Mouse (Mus musculus) C2C12 (cell line): Measurements from ENCODE around the gene Sec61a2. TPM values are rescaled to one million over a fixed set of nuclear protein-coding genes. Genes with fewer than 3 reads are reported as not detected.

Source experiments
- H3K27me3 ChIP-seq: one replicate; pipeline ENCODE4 v1.6.1; 2011; ENCODE audit not compliant: control insufficient read depth, insufficient read depth, insufficient read length
- H3K36me3 ChIP-seq: one replicate; pipeline ENCODE4 v1.6.1; 2011; ENCODE audit not compliant: control insufficient read depth, insufficient read depth
- H3K4me3 ChIP-seq: one replicate; pipeline ENCODE4 v1.5.1; 2011; ENCODE audit warnings: mild to moderate bottlenecking, control low read depth; ENCODE audit not compliant: poor library complexity, insufficient read depth, severe bottlenecking
- H3K79me2 ChIP-seq: one replicate; pipeline ENCODE4 v1.6.1; 2011; ENCODE audit not compliant: control insufficient read depth, insufficient read depth
- H3K79me3 ChIP-seq: one replicate; pipeline ENCODE4 v1.6.1; 2011; ENCODE audit warnings: low read depth, control low read depth
- H3ac ChIP-seq: one replicate; pipeline ENCODE3; 2011; ENCODE audit warnings: low read depth; ENCODE audit not compliant: control insufficient read depth, insufficient read length
- CEBPB ChIP-seq: IDR thresholded peaks from one replicate; pipeline ENCODE4 v1.6.1; 2011; ENCODE audit warnings: low read depth, mild to moderate bottlenecking, control low read depth, moderate library complexity
- CTCF ChIP-seq: IDR thresholded peaks from one replicate; pipeline ENCODE4 v1.5.1; 2011; ENCODE audit not compliant: control insufficient read depth, insufficient read depth, insufficient read length
- FOSL1 ChIP-seq: IDR thresholded peaks from one replicate; pipeline ENCODE4 v1.8.0; 2011; ENCODE audit warnings: mild to moderate bottlenecking, low read length; ENCODE audit not compliant: poor library complexity, insufficient read depth, severe bottlenecking
- MAX ChIP-seq: IDR thresholded peaks from one replicate; pipeline ENCODE4 v1.6.1; 2011; ENCODE audit warnings: mild to moderate bottlenecking, control low read depth
- MYOD1 ChIP-seq: IDR thresholded peaks from one replicate; pipeline ENCODE4 v1.6.1; 2011; ENCODE audit warnings: low read depth; ENCODE audit not compliant: control insufficient read depth, insufficient read length
- MYOG ChIP-seq: IDR thresholded peaks from one replicate; pipeline ENCODE4 v1.6.1; 2011; ENCODE audit not compliant: control insufficient read depth, insufficient read length; ENCODE audit errors: extremely low read depth
- USF1 ChIP-seq: IDR thresholded peaks from one replicate; pipeline ENCODE4 v1.6.1; 2011; ENCODE audit warnings: low read depth, mild to moderate bottlenecking, control low read depth, moderate library complexity
- polyA plus RNA-seq: library from polyadenylated mRNA; unstranded; fragments of >200 nt; fragmentation: generic; extraction: Trizol; gene quantifications from one replicate; pipeline ENCODE4 v1.2.1, GENCODE M21; 2012; ENCODE audit warnings: missing spikeins

The Sec61a2 gene
- polyA plus RNA-seq, 1 experiment, result 15.4 TPM

GRCm38 (mm10) chr2:5825265-5825913 is 69.8 kb downstream of the Sec61a2 start:
- Histone ChIP-seq H3K36me3 (peaks cover 69% of the 10 kb centered on the region), H3K4me3 (no peak overlapping the region), H3K79me2 (no peaks in the 10 kb centered on the region), H3K27me3 (no peaks in the 10 kb centered on the region), H3ac (no peak overlapping the region), H3K79me3 (no peaks in the 10 kb centered on the region)
- TF ChIP-seq MAX, result no peak
- no peak for TF ChIP-seq USF1
- no peak for TF ChIP-seq MYOG
- TF ChIP-seq FOSL1, result no peak
- TF ChIP-seq CTCF, result no peak
- no peak for TF ChIP-seq MYOD1
- TF ChIP-seq CEBPB, result no peak

- Histone ChIP-seq H3K27me3 (no peaks in the 10 kb centered on the region), H3K4me3 (no peak overlapping the region), H3K36me3 (peaks cover 70% of the 10 kb centered on the region), H3K79me3 (no peaks in the 10 kb centered on the region), H3K79me2 (no peaks in the 10 kb centered on the region), H3ac (no peak overlapping the region)
- no peak for TF ChIP-seq MAX
- no peak for TF ChIP-seq USF1
- no peak for TF ChIP-seq FOSL1
- no peak for TF ChIP-seq CEBPB
Observed at GRCm38 (mm10) chr2:5824685-5825084, 70.5 kb downstream of the Sec61a2 start.

GRCm38 (mm10) chr2:5824213-5824612 is 71.0 kb downstream of the Sec61a2 start:
- Histone ChIP-seq H3K79me3 (no peaks in the 10 kb centered on the region), H3K79me2 (no peaks in the 10 kb centered on the region), H3K27me3 (no peaks in the 10 kb centered on the region), H3K36me3 (peaks cover 70% of the 10 kb centered on the region), H3ac (no peak overlapping the region), H3K4me3 (no peak overlapping the region)
- TF ChIP-seq MYOD1 (no peak), FOSL1 (no peak), MAX (no peak)

- Histone ChIP-seq H3ac (no peak overlapping the region), H3K36me3 (peaks cover 78% of the 10 kb centered on the region), H3K79me2 (no peaks in the 10 kb centered on the region), H3K27me3 (no peaks in the 10 kb centered on the region), H3K79me3 (no peaks in the 10 kb centered on the region), H3K4me3 (no peak overlapping the region)
- TF ChIP-seq CEBPB (no peak), MYOG (no peak), MAX (no peak), FOSL1 (no peak), MYOD1 (no peak), CTCF (no peak), USF1 (no peak)
Observed at GRCm38 (mm10) chr2:5822449-5822848, 72.8 kb downstream of the Sec61a2 start.

- no peaks in the 10 kb centered on the region for H3K79me2 ChIP-seq
- no peaks in the 10 kb centered on the region for H3K27me3 ChIP-seq
- no peak overlapping the region for H3K4me3 ChIP-seq
- no peaks in the 10 kb centered on the region for H3K79me3 ChIP-seq
- H3K36me3 ChIP-seq, result peaks cover 77% of the 10 kb centered on the region
- TF ChIP-seq FOSL1, result no peak
- TF ChIP-seq CEBPB, result no peak
- no peak for TF ChIP-seq MAX
- TF ChIP-seq USF1, result no peak
- TF ChIP-seq CTCF, result no peak
- TF ChIP-seq MYOG, result no peak
- TF ChIP-seq MYOD1, result no peak
- no peak overlapping the region for H3ac ChIP-seq
Observed at GRCm38 (mm10) chr2:5821264-5821663, 74.0 kb downstream of the Sec61a2 start.

Other genes starting within 250 kb of the Sec61a2 start
- gene Camk1d, start 180.9 kb downstream of the Sec61a2 start, polyA plus RNA-seq, result 1.6 TPM
- gene Nudt5, start 50.4 kb downstream of the Sec61a2 start, polyA plus RNA-seq, result 43.5 TPM
- 141 TPM for gene Cdc123, start 50.3 kb downstream of the Sec61a2 start, polyA plus RNA-seq
- 0.40 TPM for gene Gm13199, start 32.5 kb downstream of the Sec61a2 start, polyA plus RNA-seq
- gene Dhtkd1, start 47.4 kb upstream of the Sec61a2 start, polyA plus RNA-seq, result 0.19 TPM
- 5.1 TPM for gene Upf2, start 56.0 kb upstream of the Sec61a2 start, polyA plus RNA-seq
- gene Proser2, start 234.8 kb upstream of the Sec61a2 start, polyA plus RNA-seq, result 1.0 TPM